Mouse (Mus musculus): Measurements from ENCODE around the gene Tph1.

The Tph1 gene

GRCm38 (mm10) chr7:46648431-46649140, 23.8 kb downstream of the Tph1 start:
- DNase-seq, result no peak

GRCm38 (mm10) chr7:46643172-46643571, 29.2 kb downstream of the Tph1 start:
- no peak for DNase-seq

GRCm38 (mm10) chr7:46640062-46640461, 32.3 kb downstream of the Tph1 start:
- no peak for DNase-seq

GRCm38 (mm10) chr7:46639692-46640031, 32.7 kb downstream of the Tph1 start, which contains the start of gene Sergef:
Gene Sergef (minus strand): TSS chr7:46639807.
- peak; percentile 95 for DNase-seq

- DNase-seq, result no peak
Observed at GRCm38 (mm10) chr7:46638889-46639691, 33.2 kb downstream of the Tph1 start.

- no peak for DNase-seq
Observed at GRCm38 (mm10) chr7:46628375-46628975, 43.9 kb downstream of the Tph1 start.

GRCm38 (mm10) chr7:46623979-46624378, 48.4 kb downstream of the Tph1 start:
- DNase-seq, result no peak

GRCm38 (mm10) chr7:46618416-46619110, 53.8 kb downstream of the Tph1 start:
- no peak for DNase-seq

GRCm38 (mm10) chr7:46616429-46617005, 55.8 kb downstream of the Tph1 start:
- DNase-seq, result no peak

GRCm38 (mm10) chr7:46615256-46615977, 56.9 kb downstream of the Tph1 start:
- peak; percentile 23 for DNase-seq

- DNase-seq, result no peak
Observed at GRCm38 (mm10) chr7:46614263-46614662, 58.1 kb downstream of the Tph1 start.

- DNase-seq, result no peak
Observed at GRCm38 (mm10) chr7:46613091-46613490, 59.2 kb downstream of the Tph1 start.

- DNase-seq, result no peak
Observed at GRCm38 (mm10) chr7:46612421-46612937, 59.9 kb downstream of the Tph1 start.

GRCm38 (mm10) chr7:46611970-46612369, 60.4 kb downstream of the Tph1 start:
- no peak for DNase-seq

- no peak for DNase-seq
Observed at GRCm38 (mm10) chr7:46609317-46609716, 63.0 kb downstream of the Tph1 start.

GRCm38 (mm10) chr7:46607428-46608055, 64.8 kb downstream of the Tph1 start:
- peak; percentile 90 for DNase-seq

- DNase-seq, result no peak
Observed at GRCm38 (mm10) chr7:46607031-46607426, 65.3 kb downstream of the Tph1 start.

- DNase-seq, result peak; percentile 79
Observed at GRCm38 (mm10) chr7:46606391-46607030, 65.8 kb downstream of the Tph1 start.

GRCm38 (mm10) chr7:46603051-46603450, 69.3 kb downstream of the Tph1 start:
- DNase-seq, result no peak

GRCm38 (mm10) chr7:46602079-46602478, 70.3 kb downstream of the Tph1 start:
- no peak for DNase-seq

GRCm38 (mm10) chr7:46601097-46601496, 71.2 kb downstream of the Tph1 start:
- peak; percentile 34 for DNase-seq
